Mouse (Mus musculus) inflammation-experienced regulatory T-cells, adult 6 months (primary cell): ENCODE data around the gene Syt9. TPM values are rescaled to one million over a fixed set of nuclear protein-coding genes. Genes with fewer than 3 reads are reported as not detected.

Experiments
- ATAC-seq: one replicate; pipeline ENCODE4 v1.8.0; 2017
- polyA plus RNA-seq, 3 experiments: library from polyadenylated mRNA; unstranded; fragments of 100-300 nt; shearing (Covaris generic); gene quantifications; one replicate each; pipeline ENCODE4 v1.2.1; 2017

Gene Syt9
- polyA plus RNA-seq = not detected

GRCm38 (mm10) chr7:107370232-107371125 lies at the start of gene Syt9:
Gene Syt9, plus strand, starts transcription at chr7:107370728.
- no peak for ATAC-seq

GRCm38 (mm10) chr7:107339013-107339412 lies 31.5 kb upstream of the Syt9 start:
- ATAC-seq = no peak

GRCm38 (mm10) chr7:107339560-107340057 lies 30.9 kb upstream of the Syt9 start:
- ATAC-seq = no peak

GRCm38 (mm10) chr7:107340221-107340620 lies 30.3 kb upstream of the Syt9 start:
- no peak for ATAC-seq

- no peak for ATAC-seq
These were observed 28.9 kb upstream of the Syt9 start for GRCm38 (mm10) chr7:107341519-107342190.

GRCm38 (mm10) chr7:107349201-107349600 lies 21.3 kb upstream of the Syt9 start:
- ATAC-seq = no peak

- ATAC-seq = no peak
These were observed 8.4 kb upstream of the Syt9 start for GRCm38 (mm10) chr7:107362153-107362552.

GRCm38 (mm10) chr7:107362634-107363033 lies 7.9 kb upstream of the Syt9 start:
- no peak for ATAC-seq

GRCm38 (mm10) chr7:107371126-107371920 lies 795 bp downstream of the Syt9 start:
- no peak for ATAC-seq

- ATAC-seq = no peak
These were observed 10.0 kb downstream of the Syt9 start for GRCm38 (mm10) chr7:107380562-107380961.

GRCm38 (mm10) chr7:107389604-107390003 lies 19.1 kb downstream of the Syt9 start:
- ATAC-seq = no peak

- ATAC-seq = no peak
These were observed 22.2 kb downstream of the Syt9 start for GRCm38 (mm10) chr7:107392749-107393148.

- no peak for ATAC-seq
These were observed 29.7 kb downstream of the Syt9 start for GRCm38 (mm10) chr7:107400061-107400799.

- no peak for ATAC-seq
These were observed 32.7 kb downstream of the Syt9 start for GRCm38 (mm10) chr7:107403261-107403660.

- no peak for ATAC-seq
These were observed 44.4 kb downstream of the Syt9 start for GRCm38 (mm10) chr7:107414928-107415327.

- ATAC-seq = no peak
These were observed 46.7 kb downstream of the Syt9 start for GRCm38 (mm10) chr7:107417043-107417850.

- no peak for ATAC-seq
These were observed 66.9 kb downstream of the Syt9 start for GRCm38 (mm10) chr7:107437381-107437780.

GRCm38 (mm10) chr7:107444579-107444978 lies 74.1 kb downstream of the Syt9 start:
- ATAC-seq = no peak

- ATAC-seq = no peak
These were observed 84.1 kb downstream of the Syt9 start for GRCm38 (mm10) chr7:107454660-107455059.

GRCm38 (mm10) chr7:107455118-107455521 lies 84.6 kb downstream of the Syt9 start:
- no peak for ATAC-seq

- no peak for ATAC-seq
These were observed 90.6 kb downstream of the Syt9 start for GRCm38 (mm10) chr7:107461167-107461566.
